Mouse (Mus musculus) ES-Bruce4 (cell line): ENCODE measurements around the gene Gm11361.

Source experiments
- CTCF ChIP-seq: IDR thresholded peaks from one replicate; pipeline ENCODE4 v1.8.1; 2011; ENCODE audit warnings: low read depth, low read length
- EP300 ChIP-seq: IDR thresholded peaks from 2 replicates; pipeline ENCODE4 v1.6.1; 2011; ENCODE audit warnings: low read depth, low read length; ENCODE audit not compliant: insufficient read depth
- POLR2A ChIP-seq: IDR thresholded peaks from one replicate; pipeline ENCODE4 v1.8.1; 2011; ENCODE audit warnings: low read length; ENCODE audit not compliant: insufficient read depth

DNA sequence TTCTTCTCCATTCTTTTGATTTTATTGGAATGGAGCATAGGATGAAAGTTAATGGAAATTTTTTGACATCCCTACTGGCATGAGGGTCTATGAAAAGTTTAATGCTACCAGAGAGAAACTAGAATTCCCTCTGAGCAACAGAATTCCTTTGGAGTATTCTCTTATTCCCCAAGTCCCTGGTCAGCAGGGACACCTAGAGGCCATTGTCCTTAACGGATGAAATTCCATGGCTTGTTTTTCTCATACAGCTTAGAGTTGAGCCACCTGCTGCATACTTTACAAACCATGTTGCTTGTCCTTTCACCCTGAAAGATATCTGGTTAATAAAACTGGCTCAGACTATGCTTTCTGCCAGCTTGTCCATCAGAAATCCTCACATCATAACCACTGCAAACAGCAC lies 7.1 kb downstream of the Gm11361 start:
- TF ChIP-seq POLR2A: no peak
- no peak for TF ChIP-seq CTCF
- no peak for TF ChIP-seq EP300
